Comparison of ENCODE assay signal across 11 mouse cellular contexts in the genomic region with DNA sequence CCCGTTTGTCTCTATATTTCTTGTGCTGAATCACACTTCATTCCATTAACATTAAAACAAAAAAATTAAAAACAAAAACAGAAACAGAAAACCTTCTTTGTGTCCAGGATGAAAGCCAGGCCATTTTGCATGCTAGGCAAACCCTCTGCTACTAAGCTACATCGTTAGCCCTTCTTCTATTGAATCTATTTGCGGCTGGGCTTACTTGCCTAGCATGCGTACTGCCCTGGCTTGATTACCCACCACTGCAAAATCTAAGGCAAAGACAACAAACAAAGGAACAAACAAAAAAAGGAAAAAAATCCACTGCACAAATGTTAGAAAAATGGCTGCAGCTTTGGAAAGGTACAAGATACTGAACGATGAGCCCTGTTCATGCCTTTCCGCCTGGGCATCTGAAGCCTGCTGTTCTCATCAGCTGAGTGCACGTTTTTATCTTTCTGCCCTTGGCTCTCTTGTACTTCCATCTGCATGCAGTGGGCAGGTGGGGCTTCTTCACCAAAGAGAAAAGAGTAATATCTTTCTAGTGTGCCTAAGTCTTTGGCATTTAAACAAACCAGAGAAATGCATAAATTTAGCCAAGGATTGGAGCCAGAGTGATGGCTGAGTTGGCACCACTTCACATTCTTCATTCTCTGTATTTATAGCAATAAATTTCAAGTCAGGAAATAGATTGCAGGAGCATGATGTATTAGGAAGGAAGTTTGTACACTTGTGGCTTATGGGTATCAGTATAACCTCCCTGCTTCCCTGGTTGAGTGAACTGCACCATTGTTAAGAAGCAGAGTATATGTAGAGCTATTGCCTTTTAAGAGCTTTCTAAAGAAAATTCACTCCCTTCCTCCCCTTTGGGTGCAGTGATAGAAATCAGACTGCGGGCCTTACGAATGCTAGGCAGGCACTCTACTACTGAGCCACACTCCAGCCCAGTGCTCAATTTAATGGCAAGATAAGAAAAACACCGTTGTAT.
A peak's percentile ranks its signal among the peaks of the same experiment; 100 is the strongest.
DNase-seq lines count a peak whose midpoint lies in the region; ATAC-seq and TF ChIP-seq lines count a peak whose summit lies in the region.
"Had no signal": no experiment of that assay in that cellular context is flagged by ENCODE, and none has a peak within 500 bp of the region (broad histone marks: within the 10 kb centered on the region; RNA-seq: fewer than 3 reads in every experiment).

No protein-coding gene starts in this region.

- WGBS in heart, adult 2 months = 46% methylated on average over 10 of the region's 10 CpGs
- 82% methylated on average over 10 of the region's 10 CpGs for WGBS in lung, embryonic 14.5 days
- WGBS in liver, postnatal 0 days (ENCODE audit: insufficient replicate concordance) = 55% methylated on average over 10 of the region's 10 CpGs
- 86% methylated on average over 10 of the region's 10 CpGs for WGBS in embryonic facial prominence, embryonic 10.5 days

- no peak overlapping the region for H3K9ac ChIP-seq in heart, adult 2 months (ENCODE audit: low read depth, low read length)
- H3K9ac ChIP-seq in lung, embryonic 14.5 days = no peak overlapping the region
- no peak overlapping the region for H3K9ac ChIP-seq in liver, postnatal 0 days (replicated peaks)
- H3K9ac ChIP-seq: intestine, embryonic 15.5 days; limb, embryonic 13.5 days; neural tube, embryonic 12.5 days had no signal

- no peak for ATAC-seq in lung, embryonic 14.5 days (ENCODE audit: insufficient read depth)
- peak; percentile 62 for ATAC-seq in liver, postnatal 0 days
- ATAC-seq: intestine, embryonic 15.5 days had no signal

- H3K27me3 ChIP-seq in heart, adult 2 months (ENCODE audit: control insufficient read depth, insufficient read depth, low read length) = no peaks in the 10 kb centered on the region
- no peaks in the 10 kb centered on the region for H3K27me3 ChIP-seq in lung, embryonic 14.5 days (ENCODE audit: insufficient read depth, low read length)
- no peaks in the 10 kb centered on the region for H3K27me3 ChIP-seq in liver, postnatal 0 days (ENCODE audit: insufficient read depth, low read length)
- no peaks in the 10 kb centered on the region for H3K27me3 ChIP-seq in embryonic facial prominence, embryonic 10.5 days (replicated peaks; ENCODE audit: low read depth, poor library complexity, severe bottlenecking)
- H3K27me3 ChIP-seq: intestine, embryonic 15.5 days; limb, embryonic 13.5 days; neural tube, embryonic 12.5 days had no signal

- TF ChIP-seq EP300 in heart, adult 2 months (IDR thresholded peaks at IDR 0.05; ENCODE audit: insufficient read depth, low read depth, low read length) = no peak
- no peak for TF ChIP-seq EP300 in liver, postnatal 0 days (IDR thresholded peaks at IDR 0.05; ENCODE audit: low read depth)

- peaks cover 13% of the 10 kb centered on the region for H3K36me3 ChIP-seq in heart, adult 2 months (ENCODE audit: control insufficient read depth, insufficient read depth, low read length)
- H3K36me3 ChIP-seq in lung, embryonic 14.5 days (ENCODE audit: insufficient read depth) = no peaks in the 10 kb centered on the region
- no peaks in the 10 kb centered on the region for H3K36me3 ChIP-seq in liver, postnatal 0 days (replicated peaks; ENCODE audit: insufficient read depth, low read length)
- H3K36me3 ChIP-seq in embryonic facial prominence, embryonic 10.5 days (replicated peaks) = no peaks in the 10 kb centered on the region
- H3K36me3 ChIP-seq: intestine, embryonic 15.5 days; neural tube, embryonic 12.5 days had no signal

- H3K4me1 ChIP-seq in heart, adult 2 months (ENCODE audit: control insufficient read depth, insufficient read depth, low read length) = peaks cover 13% of the 10 kb centered on the region
- H3K4me1 ChIP-seq in lung, embryonic 14.5 days (ENCODE audit: insufficient read depth) = no peaks in the 10 kb centered on the region
- peaks cover 16% of the 10 kb centered on the region for H3K4me1 ChIP-seq in liver, postnatal 0 days (ENCODE audit: insufficient read depth)
- no peaks in the 10 kb centered on the region for H3K4me1 ChIP-seq in embryonic facial prominence, embryonic 10.5 days
- H3K4me1 ChIP-seq: intestine, embryonic 15.5 days; neural tube, embryonic 12.5 days had no signal

- no peak overlapping the region for H3K4me3 ChIP-seq in heart, adult 2 months
- no peak overlapping the region for H3K4me3 ChIP-seq in lung, embryonic 14.5 days (ENCODE audit: low read depth, low read length)
- H3K4me3 ChIP-seq in liver, postnatal 0 days (ENCODE audit: low read depth, low read length) = no peak overlapping the region
- no peak overlapping the region for H3K4me3 ChIP-seq in embryonic facial prominence, embryonic 10.5 days
- H3K4me3 ChIP-seq: intestine, embryonic 15.5 days; limb, embryonic 13.5 days; neural tube, embryonic 12.5 days had no signal

- peak overlapping the region; percentile 17 for H3K27ac ChIP-seq in heart, adult 2 months
- no peak overlapping the region for H3K27ac ChIP-seq in lung, embryonic 14.5 days (ENCODE audit: low read depth)
- 0 out of 2 replicates have a peak overlapping the region, but pooled peaks have one; percentile 2 for H3K27ac ChIP-seq in liver, postnatal 0 days (ENCODE audit: low read depth)
- H3K27ac ChIP-seq in embryonic facial prominence, embryonic 10.5 days (replicated peaks) = no peak overlapping the region
- H3K27ac ChIP-seq: intestine, embryonic 15.5 days; limb, embryonic 13.5 days; neural tube, embryonic 12.5 days had no signal

- DNase-seq in heart, adult 2 months = no peak
- DNase-seq in heart, postnatal 14 days = no peak
- peak; percentile 35 for DNase-seq in lung, embryonic 14.5 days
- DNase-seq in lung, postnatal 10 days = no peak
- DNase-seq in cerebellum, adult 9-11 months = peak; percentile 54
- no peak for DNase-seq in liver, postnatal 0 days
- no peak for DNase-seq in embryonic facial prominence, embryonic 10.5 days (ENCODE audit: low spot score)
- DNase-seq in lung, postnatal 36 days = no peak

- H3K79me2 ChIP-seq in heart, adult 2 months (replicated peaks; ENCODE audit: control insufficient read depth, insufficient read depth, low read length) = peaks cover 8% of the 10 kb centered on the region; the same call in 1 of the 2 replicates

- no peak overlapping the region for H3K4me2 ChIP-seq in lung, embryonic 14.5 days
- H3K4me2 ChIP-seq in liver, postnatal 0 days (ENCODE audit: low read depth, low read length) = peak overlapping the region; percentile 10; the same call in 1 of the 2 replicates
- H3K4me2 ChIP-seq: intestine, embryonic 15.5 days; limb, embryonic 13.5 days; neural tube, embryonic 12.5 days had no signal

- TF ChIP-seq POLR2A in heart, adult 2 months (IDR thresholded peaks at IDR 0.05; ENCODE audit: insufficient read depth, low read depth, low read length) = no peak

- TF ChIP-seq CTCF in heart, adult 2 months (IDR thresholded peaks at IDR 0.05) = no peak
- TF ChIP-seq CTCF in lung, embryonic 14.5 days (IDR thresholded peaks at IDR 0.05; ENCODE audit: low read depth) = no peak
- TF ChIP-seq CTCF in liver, postnatal 0 days (IDR thresholded peaks at IDR 0.05; ENCODE audit: low read depth) = no peak

- intact Hi-C loops in heart, adult 2 months (cut with DNase I) = no loop called here
- intact Hi-C loops in heart, postnatal 14 days (cut with DNase I) = no loop called here

- no peaks in the 10 kb centered on the region for H3K9me3 ChIP-seq in lung, embryonic 14.5 days (ENCODE audit: low read depth, low read length)
- H3K9me3 ChIP-seq in liver, postnatal 0 days (ENCODE audit: low read length) = no peaks in the 10 kb centered on the region
- no peaks in the 10 kb centered on the region for H3K9me3 ChIP-seq in embryonic facial prominence, embryonic 10.5 days
- H3K9me3 ChIP-seq: intestine, embryonic 15.5 days; limb, embryonic 13.5 days; neural tube, embryonic 12.5 days had no signal

Comparison
In these comparisons a context has a peak if more than half of its experiments do, and no peak if none do; other contexts are left out.
1. DNase-seq: peak in lung, embryonic 14.5 days (single experiment) and cerebellum, adult 9-11 months (single experiment); none in heart, adult 2 months (0 of 2), heart, postnatal 14 days (0 of 2), lung, postnatal 10 days (single experiment), liver, postnatal 0 days (single experiment), embryonic facial prominence, embryonic 10.5 days (single experiment) and lung, postnatal 36 days (single experiment).
2. H3K27ac ChIP-seq: peak in heart, adult 2 months (single experiment) and liver, postnatal 0 days (single experiment); none in lung, embryonic 14.5 days (single experiment) and embryonic facial prominence, embryonic 10.5 days (single experiment).